Mouse (Mus musculus) adrenal gland, adult (tissue): ENCODE data around the gene Eps8.
"Not testable (repeated sequence)": the region's sequence is repeated elsewhere in the genome, so short reads cannot be mapped to it uniquely, and the experiment has no call there.

ENCODE experiments used
- DNase-seq, 2 experiments: peaks; one replicate each; pipeline ENCODE4 v3.0.0; 2022 to 2023; ENCODE audit warnings: low spot score in 1 of 2; ENCODE audit not compliant: inconsistent age in 2 of 2

Eps8 gene

GRCm38 (mm10) chr6:137492582-137492981, 162.1 kb downstream of the Eps8 start:
- DNase-seq, result no peak

GRCm38 (mm10) chr6:137491659-137492058, 163.0 kb downstream of the Eps8 start:
- DNase-seq, result no peak

- DNase-seq, result no peak
These were observed 164.6 kb downstream of the Eps8 start for GRCm38 (mm10) chr6:137490115-137490514.

- DNase-seq, result peak in 1 of 2 experiments; percentile 39
These were observed 167.2 kb downstream of the Eps8 start for GRCm38 (mm10) chr6:137487443-137487842.

- DNase-seq, result no peak
These were observed 171.8 kb downstream of the Eps8 start for GRCm38 (mm10) chr6:137482891-137483290.

GRCm38 (mm10) chr6:137475695-137476094, 179.0 kb downstream of the Eps8 start:
- DNase-seq, result peak in 1 of 2 experiments; percentile 52

GRCm38 (mm10) chr6:137473433-137473832, 181.2 kb downstream of the Eps8 start:
- DNase-seq, result no peak

- no peak for DNase-seq
These were observed 182.5 kb downstream of the Eps8 start for GRCm38 (mm10) chr6:137472129-137472528.

GRCm38 (mm10) chr6:137470901-137471598, 183.6 kb downstream of the Eps8 start:
- peak; percentile 79 to 93 for DNase-seq

- no peak for DNase-seq
These were observed 185.1 kb downstream of the Eps8 start for GRCm38 (mm10) chr6:137469541-137469940.

- no peak for DNase-seq
These were observed 187.0 kb downstream of the Eps8 start for GRCm38 (mm10) chr6:137467696-137468095.

- DNase-seq, result peak in 1 of 2 experiments; percentile 16
These were observed 188.4 kb downstream of the Eps8 start for GRCm38 (mm10) chr6:137466256-137466655.

- peak; percentile 51 to 82 for DNase-seq
These were observed 189.4 kb downstream of the Eps8 start for GRCm38 (mm10) chr6:137465253-137465652.

GRCm38 (mm10) chr6:137463771-137464170, 190.9 kb downstream of the Eps8 start:
- no peak for DNase-seq

GRCm38 (mm10) chr6:137458136-137458535, 196.5 kb downstream of the Eps8 start:
- DNase-seq, result no peak

- no peak for DNase-seq
These were observed 197.5 kb downstream of the Eps8 start for GRCm38 (mm10) chr6:137457210-137457609.

- no peak for DNase-seq
These were observed 198.6 kb downstream of the Eps8 start for GRCm38 (mm10) chr6:137456064-137456463.

GRCm38 (mm10) chr6:137455537-137456041, 199.1 kb downstream of the Eps8 start:
- DNase-seq, result peak; percentile 37 to 84

- not testable (repeated sequence) for DNase-seq
These were observed 208.6 kb downstream of the Eps8 start for GRCm38 (mm10) chr6:137446116-137446515.

GRCm38 (mm10) chr6:137443089-137443488, 211.6 kb downstream of the Eps8 start:
- no peak for DNase-seq

GRCm38 (mm10) chr6:137440559-137441486, 213.9 kb downstream of the Eps8 start:
- peak in 1 of 2 experiments; percentile 42 for DNase-seq
